Mouse (Mus musculus) MEL (cell line): ENCODE measurements around the gene Mgat5. TPM values are rescaled to one million over a fixed set of nuclear protein-coding genes. Genes with fewer than 3 reads are reported as not detected.
A peak's percentile ranks its signal among the peaks of the same experiment; 100 is the strongest.

Experiments
- DNase-seq: peaks from one replicate; pipeline ENCODE4 v3.0.0; 2011; ENCODE audit warnings: low read depth, low spot score
- H3K27ac ChIP-seq: 2 replicates; pipeline ENCODE4 v1.5.1; 2012; ENCODE audit warnings: low read depth, mild to moderate bottlenecking, control low read depth, low read length, moderate library complexity; ENCODE audit not compliant: control insufficient read depth
- H3K27me3 ChIP-seq, 2 experiments: fragments of 150-350 bp in 1 of 2; sonication (generic) in 1 of 2; 2 replicates each; pipeline ENCODE4 v1.6.1; 2012; ENCODE audit warnings: low read length in 2 of 2, mild to moderate bottlenecking in 2 of 2, improper control_type of control experiment in 1 of 2, moderate library complexity in 1 of 2; ENCODE audit not compliant: insufficient read depth in 2 of 2, control insufficient read depth in 1 of 2
- H3K36me3 ChIP-seq, 2 experiments: 2 replicates each; pipeline ENCODE4 v1.6.1; 2012 to 2014; ENCODE audit warnings: low read length in 2 of 2, improper control_type of control experiment in 1 of 2, inconsistent platforms in 1 of 2, mild to moderate bottlenecking in 1 of 2; ENCODE audit not compliant: insufficient read depth in 2 of 2, control insufficient read depth in 1 of 2
- H3K4me1 ChIP-seq, 2 experiments: fragments of 150-350 bp in 1 of 2; sonication (generic) in 1 of 2; 2 replicates each; pipeline ENCODE4 v1.6.1; 2012; ENCODE audit warnings: low read length in 2 of 2, improper control_type of control experiment in 1 of 2, mild to moderate bottlenecking in 1 of 2; ENCODE audit not compliant: insufficient read depth in 2 of 2, control insufficient read depth in 1 of 2
- H3K4me3 ChIP-seq, 2 experiments: fragments of 150-350 bp in 1 of 2; sonication (generic) in 1 of 2; 2 replicates each; pipeline ENCODE4 v1.5.1; 2012; ENCODE audit warnings: low read depth in 2 of 2, low read length in 2 of 2, mild to moderate bottlenecking in 2 of 2, moderate library complexity in 2 of 2, control low read depth in 1 of 2, improper control_type of control experiment in 1 of 2; ENCODE audit not compliant: control insufficient read depth in 1 of 2, insufficient read depth in 1 of 2
- H3K79me2 ChIP-seq: 2 replicates; pipeline ENCODE4 v1.6.1; 2012; ENCODE audit warnings: mild to moderate bottlenecking, low read length, moderate library complexity; ENCODE audit not compliant: control insufficient read depth, poor library complexity, insufficient read depth
- H3K9ac ChIP-seq: 2 replicates; pipeline ENCODE4 v1.6.1; 2012; ENCODE audit warnings: low read depth, mild to moderate bottlenecking, control low read depth, low read length, moderate library complexity; ENCODE audit not compliant: control insufficient read depth, poor library complexity, severe bottlenecking
- H3K9me3 ChIP-seq: fragments of 150-350 bp; sonication (generic); replicated peaks from 2 replicates; pipeline ENCODE4 v1.6.1; 2012; ENCODE audit warnings: mild to moderate bottlenecking, low read length, improper control_type of control experiment, moderate library complexity; ENCODE audit not compliant: insufficient read depth
- CHD1 ChIP-seq: IDR thresholded peaks from 2 replicates; pipeline ENCODE4 v1.6.1; 2012; ENCODE audit warnings: low read depth, mild to moderate bottlenecking, inconsistent platforms, low read length, improper control_type of control experiment
- CHD2 ChIP-seq: IDR thresholded peaks from 2 replicates; pipeline ENCODE4 v1.6.1; 2011; ENCODE audit warnings: low read length, improper control_type of control experiment
- CTCF ChIP-seq, 3 experiments: IDR thresholded peaks in 2 of 3; conservative IDR thresholded peaks in 1 of 3; 2 replicates each; pipeline ENCODE4 v1.5.1; 2011 to 2012; ENCODE audit warnings: low read length in 3 of 3, low read depth in 2 of 3, mild to moderate bottlenecking in 2 of 3, improper control_type of control experiment in 1 of 3, inconsistent platforms in 1 of 3, mixed read lengths in 1 of 3, moderate library complexity in 1 of 3; ENCODE audit not compliant: control insufficient read depth in 1 of 3, insufficient read depth in 1 of 3, poor library complexity in 1 of 3, severe bottlenecking in 1 of 3
- E2F4 ChIP-seq: IDR thresholded peaks from 2 replicates; pipeline ENCODE4 v1.6.1; 2011; ENCODE audit warnings: low read depth, low read length, improper control_type of control experiment, borderline replicate concordance
- ETS1 ChIP-seq: IDR thresholded peaks from 2 replicates; pipeline ENCODE4 v1.6.1; 2012; ENCODE audit warnings: low read depth, mild to moderate bottlenecking, inconsistent platforms, low read length, improper control_type of control experiment, moderate library complexity
- GATA1 ChIP-seq: IDR thresholded peaks from 2 replicates; pipeline ENCODE4 v1.6.1; 2011; ENCODE audit warnings: low read depth, low read length, improper control_type of control experiment
- HCFC1 ChIP-seq: IDR thresholded peaks from 2 replicates; pipeline ENCODE4 v1.6.1; 2012; ENCODE audit warnings: low read depth, mild to moderate bottlenecking, inconsistent platforms, low read length, improper control_type of control experiment, moderate library complexity
- JUND ChIP-seq: IDR thresholded peaks from 2 replicates; pipeline ENCODE4 v1.6.1; 2011; ENCODE audit warnings: low read depth, mild to moderate bottlenecking, improper control_type of control experiment, low read length
- MAX ChIP-seq: IDR thresholded peaks from 2 replicates; pipeline ENCODE4 v1.6.1; 2011; ENCODE audit warnings: low read length, improper control_type of control experiment
- MEF2A ChIP-seq: IDR thresholded peaks from 2 replicates; pipeline ENCODE4 v1.6.1; 2014; ENCODE audit warnings: low read depth, mild to moderate bottlenecking, inconsistent platforms, low read length, improper control_type of control experiment; ENCODE audit not compliant: poor library complexity, insufficient replicate concordance, severe bottlenecking; ENCODE audit errors: extremely low read depth
- MYB ChIP-seq: IDR thresholded peaks from 2 replicates; pipeline ENCODE4 v1.6.1; 2011; ENCODE audit warnings: mild to moderate bottlenecking, low read depth, low read length, improper control_type of control experiment
- NRF1 ChIP-seq: IDR thresholded peaks from 2 replicates; pipeline ENCODE4 v1.6.1; 2014; ENCODE audit warnings: low read depth, mild to moderate bottlenecking, inconsistent platforms, low read length, improper control_type of control experiment, moderate library complexity; ENCODE audit not compliant: poor library complexity, insufficient read depth, severe bottlenecking
- POLR2A ChIP-seq, 2 experiments: IDR thresholded peaks; 2 replicates each; pipeline ENCODE4 v1.6.1; 2011 to 2012; ENCODE audit warnings: low read length in 2 of 2, mild to moderate bottlenecking in 2 of 2, control low read depth in 1 of 2, improper control_type of control experiment in 1 of 2, low read depth in 1 of 2, moderate library complexity in 1 of 2; ENCODE audit not compliant: control insufficient read depth in 1 of 2, insufficient read depth in 1 of 2, poor library complexity in 1 of 2
- POLR2AphosphoS5 ChIP-seq: IDR thresholded peaks from 2 replicates; pipeline ENCODE4 v1.6.1; 2012; ENCODE audit warnings: low read depth, borderline replicate concordance, mild to moderate bottlenecking, inconsistent platforms, low read length, moderate library complexity, mixed read lengths
- RAD21 ChIP-seq: IDR thresholded peaks from 2 replicates; pipeline ENCODE4 v1.6.1; 2011; ENCODE audit warnings: mild to moderate bottlenecking, low read depth, low read length, improper control_type of control experiment
- SIN3A ChIP-seq: IDR thresholded peaks from 2 replicates; pipeline ENCODE4 v1.6.1; 2012; ENCODE audit warnings: low read length, improper control_type of control experiment, inconsistent platforms
- TBP ChIP-seq: IDR thresholded peaks from 2 replicates; pipeline ENCODE4 v1.8.0; 2011; ENCODE audit warnings: low read depth, low read length, improper control_type of control experiment
- USF1 ChIP-seq: IDR thresholded peaks from 2 replicates; pipeline ENCODE4 v1.6.1; 2014; ENCODE audit warnings: low read depth, mild to moderate bottlenecking, inconsistent platforms, low read length, improper control_type of control experiment, moderate library complexity
- USF2 ChIP-seq, 2 experiments: IDR thresholded peaks; 2 replicates each; pipeline ENCODE4 v1.6.1; 2011 to 2012; ENCODE audit warnings: improper control_type of control experiment in 2 of 2, low read length in 2 of 2, borderline replicate concordance in 1 of 2, inconsistent platforms in 1 of 2, low read depth in 1 of 2, mild to moderate bottlenecking in 1 of 2; ENCODE audit not compliant: insufficient read depth in 1 of 2
- ZC3H11A ChIP-seq: IDR thresholded peaks from 2 replicates; pipeline ENCODE4 v1.6.1; 2012; ENCODE audit warnings: low read depth, mild to moderate bottlenecking, inconsistent platforms, low read length, improper control_type of control experiment
- ZKSCAN1 ChIP-seq: IDR thresholded peaks from 2 replicates; pipeline ENCODE4 v1.6.1; 2012; ENCODE audit warnings: low read depth, mild to moderate bottlenecking, inconsistent platforms, low read length, improper control_type of control experiment, moderate library complexity
- polyA plus RNA-seq, 2 experiments: library from polyadenylated mRNA; stranded (reverse) in 1 of 2; unstranded in 1 of 2; fragments of >175 nt in 1 of 2; fragments of >200 nt in 1 of 2; gene quantifications; 2 replicates each; pipeline versions ENCODE4 v1.2.1 to v1.2.4; 2012; ENCODE audit warnings: low replicate concordance in 2 of 2, low read depth in 1 of 2; ENCODE audit not compliant: insufficient read length in 2 of 2, insufficient read depth in 1 of 2, missing spikeins in 1 of 2
- total RNA-seq: library from RNA; depleted of rRNA; stranded (reverse); fragments of 300-350 nt; gene quantifications from 2 replicates; pipeline ENCODE4 v1.2.3, GENCODE M21; 2012

Gene Mgat5
- total and polyA plus RNA-seq, 3 experiments: 6.9 to 9.5 TPM; not detected in 1

GRCm38 (mm10) chr1:127422565-127422964 lies 217.8 kb downstream of the Mgat5 start:
- Histone ChIP-seq H3K27ac (no peak overlapping the region), H3K79me2 (no peaks in the 10 kb centered on the region), H3K9me3 (no peaks in the 10 kb centered on the region), H3K4me1 (no peaks in the 10 kb centered on the region), H3K36me3 (no peaks in the 10 kb centered on the region; a peak in 2 of 4 replicates), H3K4me3 (no peak overlapping the region), H3K27me3 (no peaks in the 10 kb centered on the region), H3K9ac (no peak overlapping the region)
- TF ChIP-seq USF2 (IDR thresholded peaks at IDR 0.05; ENCODE audit: borderline replicate concordance in 1 of 2, insufficient read depth in 1 of 2, low read depth in 1 of 2, low read length in 2 of 2): no peak
- no peak for TF ChIP-seq CHD2
- TF ChIP-seq JUND: no peak
- TF ChIP-seq HCFC1: no peak
- TF ChIP-seq RAD21: no peak
- no peak for TF ChIP-seq POLR2AphosphoS5
- TF ChIP-seq USF1: no peak
- no peak for TF ChIP-seq E2F4
- no peak for TF ChIP-seq ZC3H11A
- no peak for TF ChIP-seq CTCF (IDR thresholded peaks at IDR 0.05 in 2 of 3, conservative IDR thresholded peaks at IDR 0.05 in 1 of 3; ENCODE audit: control insufficient read depth in 1 of 3, insufficient read depth in 1 of 3, low read depth in 2 of 3, low read length in 3 of 3, poor library complexity in 1 of 3, severe bottlenecking in 1 of 3)
- no peak for TF ChIP-seq GATA1
- no peak for TF ChIP-seq MYB
- no peak for TF ChIP-seq TBP
- no peak for TF ChIP-seq NRF1
- no peak for TF ChIP-seq ETS1
- no peak for TF ChIP-seq ZKSCAN1
- no peak for TF ChIP-seq MEF2A
- DNase-seq: no peak

GRCm38 (mm10) chr1:127425021-127425532 lies 220.3 kb downstream of the Mgat5 start:
- H3K4me1 ChIP-seq: no peaks in the 10 kb centered on the region
- no peak overlapping the region for H3K4me3 ChIP-seq

More at GRCm38 (mm10) chr1:127425021-127425532, 220.3 kb downstream of the Mgat5 start:
- H3K27ac ChIP-seq: no peak overlapping the region
- TF ChIP-seq SIN3A (no peak), MEF2A (no peak), RAD21 (no peak), MAX (no peak), TBP (0 out of 2 replicates have a peak, but pooled peaks have one; percentile 39), CHD1 (no peak), POLR2A (IDR thresholded peaks at IDR 0.05; ENCODE audit: control insufficient read depth in 1 of 2, insufficient read depth in 1 of 2, low read depth in 1 of 2, low read length in 2 of 2, poor library complexity in 1 of 2) (peak in 1 of 2 experiments; percentile 30; a peak in 1 of 4 replicates)
- H3K36me3 ChIP-seq: no peaks in the 10 kb centered on the region; a peak in 2 of 4 replicates
- H3K9ac ChIP-seq: no peak overlapping the region
- peak; percentile 21 for DNase-seq
- no peaks in the 10 kb centered on the region for H3K27me3 ChIP-seq
- no peaks in the 10 kb centered on the region for H3K9me3 ChIP-seq
- no peaks in the 10 kb centered on the region for H3K79me2 ChIP-seq
